Mouse (Mus musculus) heart, postnatal 0 days (tissue): ENCODE data around the gene Nol12.

Experiments
- CTCF ChIP-seq: IDR thresholded peaks from 2 replicates; pipeline ENCODE4 v1.5.1; 2016; ENCODE audit warnings: antibody characterized with exemption, control low read depth, low read depth
- EP300 ChIP-seq: IDR thresholded peaks from 2 replicates; pipeline ENCODE4 v1.6.1; 2016; ENCODE audit warnings: antibody characterized with exemption, low read depth

- TF ChIP-seq EP300, result no peak
- no peak for TF ChIP-seq CTCF
These were observed 13.5 kb downstream of the Nol12 start for GRCm38 (mm10) chr15:78948152-78948725.
